Comparison of ENCODE assay signal across 8 mouse cellular contexts in the genomic region with DNA sequence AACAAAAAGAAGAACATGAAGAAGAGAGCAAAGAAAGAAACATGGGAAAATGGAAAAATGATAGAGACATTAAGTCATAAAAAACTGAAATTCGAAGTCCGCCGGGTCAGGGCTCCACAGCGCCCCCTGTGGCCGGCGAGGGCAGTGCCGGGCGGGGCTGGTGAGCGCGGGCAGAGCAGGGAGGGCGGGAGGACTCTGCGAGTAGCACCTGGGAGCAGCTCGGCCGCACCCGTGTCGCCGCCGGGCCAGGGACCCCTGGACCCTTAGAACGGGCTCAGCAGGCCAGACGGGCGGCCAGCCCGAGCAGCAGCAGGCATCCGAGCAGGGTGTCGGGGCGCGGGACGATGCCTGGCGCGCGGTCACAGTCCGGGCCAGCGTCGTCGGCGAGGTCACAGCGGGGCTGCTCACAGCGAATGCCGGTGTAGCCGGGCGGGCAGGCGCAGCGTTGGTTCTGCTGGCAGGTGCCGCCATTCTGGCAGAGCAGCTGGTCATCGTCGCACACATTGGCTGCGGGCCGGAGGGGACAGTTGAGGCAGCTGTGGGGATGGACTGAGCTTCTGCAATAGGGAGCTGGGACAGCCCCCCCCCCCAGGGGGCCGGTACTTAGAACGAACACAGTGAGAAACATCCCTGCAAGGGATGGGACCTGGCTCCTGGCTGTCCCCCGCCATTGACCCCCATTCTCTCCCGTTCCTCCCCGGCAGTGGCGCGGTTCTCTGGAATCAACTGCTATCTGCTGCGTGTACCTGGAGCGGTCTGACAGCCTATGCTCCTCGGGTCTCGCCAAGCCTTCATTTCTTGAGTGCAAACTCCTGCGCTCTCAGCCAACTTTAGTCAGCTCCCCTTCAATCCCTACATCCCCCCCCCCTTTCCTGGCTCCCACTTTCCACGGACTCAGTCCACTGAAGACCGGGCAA. TPM values are rescaled to one million over a fixed set of nuclear protein-coding genes. Genes with fewer than 3 reads are reported as not detected.
DNase-seq lines count a peak whose midpoint lies in the region; ATAC-seq and TF ChIP-seq lines count a peak whose summit lies in the region.

No protein-coding gene starts in this region.

- H3K9ac ChIP-seq in hindbrain, embryonic 16.5 days (ENCODE audit: low read depth, low read length) = peak overlapping the region; percentile 76

- intact Hi-C loops in gastrocnemius, adult 2 months (cut with DNase I) = loop anchor here (5.0 kb wide), 1 partner anchor 222 kb away; no protein-coding TSS in a partner anchor
- intact Hi-C loops in left cerebral cortex, postnatal 10 days (cut with DNase I) = loop anchor here (5.0 kb wide), 1 partner anchor 387 kb away; no protein-coding TSS in a partner anchor

- peak overlapping the region; percentile 99 for H3K4me2 ChIP-seq in hindbrain, embryonic 16.5 days (ENCODE audit: low read length)

- WGBS in hindbrain, embryonic 16.5 days = 2% methylated on average over 55 of the region's 61 CpGs

- ATAC-seq in hindbrain, embryonic 16.5 days = peak; percentile 71
- peak; percentile 78 for ATAC-seq in megakaryocyte progenitor cell, adult 5-6 weeks (replicated peaks; ENCODE audit: poor library complexity)

- H3K27me3 ChIP-seq in hindbrain, embryonic 16.5 days (replicated peaks; ENCODE audit: control insufficient read depth, insufficient read depth, low read length) = peaks cover 12% of the 10 kb centered on the region

- peak overlapping the region; percentile 78 for H3K4me3 ChIP-seq in gastrocnemius, adult 2 months
- H3K4me3 ChIP-seq in hindbrain, embryonic 16.5 days (ENCODE audit: low read length) = peak overlapping the region; percentile 57

- H3K9me3 ChIP-seq in hindbrain, embryonic 16.5 days (ENCODE audit: control insufficient read depth, low read length) = no peaks in the 10 kb centered on the region

- peaks cover 21% of the 10 kb centered on the region for H3K4me1 ChIP-seq in hindbrain, embryonic 16.5 days (ENCODE audit: control insufficient read depth, insufficient read depth, low read depth, low read length)

- peak; percentile 79 for DNase-seq in ZHBTc4 (ENCODE audit: low read depth, low spot score)
- peak; percentile 94 to 97 for DNase-seq in cerebellum, postnatal 10 days
- DNase-seq in gastrocnemius, adult 2 months = peak; percentile 87
- peak; percentile 22 to 78 for DNase-seq in left cerebral cortex, postnatal 10 days (ENCODE audit: extremely low spot score in 1 of 2, low spot score in 2 of 2)
- peak; percentile 22 to 45 for DNase-seq in right cerebral cortex, postnatal 36 days (ENCODE audit: low spot score in 2 of 2)
- no peak for DNase-seq in adipocyte (ENCODE audit: low spot score)

- no peaks in the 10 kb centered on the region for H3K36me3 ChIP-seq in hindbrain, embryonic 16.5 days (ENCODE audit: control insufficient read depth, insufficient read depth, low read length)

- TF ChIP-seq CTCF in gastrocnemius, adult 2 months (IDR thresholded peaks at IDR 0.05) = peak; percentile 99; the same call in 1 of the 2 replicates

- H3K27ac ChIP-seq in gastrocnemius, adult 2 months = peak overlapping the region; percentile 64
- H3K27ac ChIP-seq in hindbrain, embryonic 16.5 days (ENCODE audit: low read depth, low read length) = peak overlapping the region; percentile 23; the same call in 1 of the 2 replicates

RNA-seq across cellular contexts. Expression of a gene that starts 58.0 kb away (rescaled TPM):
- 10 to 100 TPM; 25.0 to 27.0 TPM for total RNA-seq in gastrocnemius, adult 2 months (2021)
- polyA plus RNA-seq in hindbrain, embryonic 16.5 days (2015; fragmentation: Nextera tagmentation; extraction: Ambion mirVana) = 3.5 and 4.1 TPM in 2 replicates
- total RNA-seq in left cerebral cortex, postnatal 10 days (2021) = 100 to 1,000 TPM; 117 to 119 TPM
- total RNA-seq in megakaryocyte progenitor cell, adult 5-6 weeks (2015) = 9.4 and 9.9 TPM in 2 replicates
- 1.5 and 1.8 TPM in 2 replicates for total RNA-seq in megakaryocyte progenitor cell, adult 5-6 weeks (2017)

Comparison
In these comparisons a context has a peak if more than half of its experiments do, and no peak if none do; other contexts are left out.
1. RNA of a gene that starts 58.0 kb away (total RNA-seq): 117 to 119 TPM in left cerebral cortex, postnatal 10 days; 25.0 to 27.0 TPM in gastrocnemius, adult 2 months and 1.5 to 9.9 TPM in megakaryocyte progenitor cell, adult 5-6 weeks; every median in the first group is over 4 times any median in the second.